Mouse (Mus musculus) embryonic fibroblast, embryonic 13.5 days (primary cell): ENCODE measurements around the gene Klhdc4. TPM values are rescaled to one million over a fixed set of nuclear protein-coding genes. Genes with fewer than 3 reads are reported as not detected.
A peak's percentile ranks its signal among the peaks of the same experiment; 100 is the strongest.

Experiments used
- H3K27ac ChIP-seq: 2 replicates; pipeline ENCODE4 v1.5.1; 2012; ENCODE audit warnings: low read length, control low read depth, inconsistent platforms; ENCODE audit not compliant: insufficient read depth
- H3K4me1 ChIP-seq: 2 replicates; pipeline ENCODE4 v1.6.1; 2011; ENCODE audit warnings: low read length; ENCODE audit not compliant: control insufficient read depth, insufficient read depth
- H3K4me3 ChIP-seq: 2 replicates; pipeline ENCODE4 v1.5.1; 2011; ENCODE audit warnings: mild to moderate bottlenecking, control low read depth, low read length; ENCODE audit not compliant: insufficient read depth
- CTCF ChIP-seq: IDR thresholded peaks from 2 replicates; pipeline ENCODE4 v1.5.1; 2011; ENCODE audit warnings: mild to moderate bottlenecking, control low read depth, low read length, moderate library complexity, borderline replicate concordance; ENCODE audit not compliant: insufficient read depth
- POLR2A ChIP-seq: IDR thresholded peaks from 2 replicates; pipeline ENCODE4 v1.6.1; 2011; ENCODE audit warnings: low read depth, mild to moderate bottlenecking, control low read depth, low read length, moderate library complexity
- polyA plus RNA-seq: library from polyadenylated mRNA; stranded (reverse); fragments of >200 nt; gene quantifications from 2 replicates; pipeline ENCODE4 v1.2.4, GENCODE M21; 2011; ENCODE audit warnings: low read depth; ENCODE audit not compliant: missing spikeins, insufficient read length

Gene Klhdc4
- polyA plus RNA-seq, 1 experiment, result 26.4 TPM

DNA sequence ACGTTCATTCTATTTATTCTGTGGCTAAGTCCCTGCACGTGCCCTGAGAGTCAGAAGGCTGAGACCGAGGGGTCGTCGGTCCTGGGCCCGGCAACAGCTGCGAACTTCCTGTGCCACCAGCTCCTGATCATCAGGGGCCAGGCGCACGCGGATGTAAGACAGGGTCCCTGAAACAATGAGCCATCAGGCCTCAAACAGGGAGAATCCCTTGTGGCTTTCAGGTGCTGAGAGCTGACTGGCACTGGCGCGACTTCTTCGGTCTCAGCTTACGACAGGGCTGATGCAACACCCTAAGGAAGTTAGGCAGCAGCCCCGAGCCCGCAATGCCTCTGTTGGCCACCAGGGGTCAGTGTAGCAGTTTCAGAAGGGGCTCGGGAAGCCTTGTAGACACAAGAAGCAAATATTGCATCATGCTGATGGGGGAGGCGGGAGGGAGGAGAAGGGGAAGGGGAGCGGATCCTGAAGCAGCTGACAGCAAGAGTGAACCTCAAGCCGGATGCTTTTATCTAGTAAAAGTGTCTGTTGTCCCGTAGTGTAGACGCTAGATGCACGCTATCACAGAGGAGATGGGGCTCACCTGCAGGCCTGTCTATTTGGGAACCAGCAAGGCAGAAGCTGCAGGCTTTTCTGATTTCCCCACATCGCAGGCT is 21.6 kb upstream of the Klhdc4 start:
- peak; percentile 83 for TF ChIP-seq CTCF
- peak; percentile 46 for TF ChIP-seq POLR2A
- Histone ChIP-seq H3K27ac (peak overlapping the region; percentile 85), H3K4me3 (no peak overlapping the region), H3K4me1 (peaks cover 3% of the 10 kb centered on the region; the same call in 1 of the 2 replicates)

DNA sequence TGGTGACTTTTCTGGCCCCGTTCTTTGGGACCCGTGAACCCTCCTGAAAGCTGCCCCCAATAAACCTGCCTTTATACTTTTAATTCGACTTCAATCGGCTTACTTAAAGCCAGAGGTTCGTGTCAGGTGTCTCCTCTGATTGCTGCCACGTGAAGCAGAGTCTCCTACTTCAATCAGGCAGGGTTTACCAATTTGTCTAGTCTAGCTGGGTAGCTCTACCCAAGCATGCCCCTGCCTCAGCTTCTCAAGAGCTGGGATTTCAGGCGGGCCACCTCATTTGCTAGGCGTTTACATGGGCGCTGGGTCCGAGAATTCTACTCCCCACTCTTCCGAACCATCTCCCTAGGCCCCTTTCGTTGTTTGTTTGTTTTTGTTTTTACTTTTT is 21.1 kb upstream of the Klhdc4 start:
- Histone ChIP-seq H3K4me1 (peaks cover 3% of the 10 kb centered on the region; the same call in 1 of the 2 replicates), H3K4me3 (no peak overlapping the region), H3K27ac (peak overlapping the region; percentile 85)
- no peak for TF ChIP-seq POLR2A
- TF ChIP-seq CTCF, result no peak

DNA sequence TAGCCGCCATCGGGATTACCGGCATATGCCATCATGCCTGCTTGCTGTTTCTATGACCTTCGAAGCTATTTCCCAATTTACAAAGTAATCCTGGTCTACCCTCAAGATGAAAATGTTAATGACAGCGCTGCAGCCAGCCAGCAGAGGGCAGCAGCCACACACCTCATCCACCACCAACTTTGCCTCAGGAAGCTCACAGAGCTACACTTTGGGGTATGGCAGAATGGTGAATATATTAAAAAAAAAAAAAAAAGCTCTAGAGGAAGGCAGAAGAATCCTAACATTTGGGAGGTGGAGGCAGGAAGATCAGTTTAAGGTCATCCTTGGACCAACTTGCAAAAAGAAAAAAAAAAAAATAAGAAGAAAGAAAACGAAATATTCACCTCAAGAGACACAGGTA is 20.6 kb upstream of the Klhdc4 start:
- H3K4me1 ChIP-seq, result peaks cover 3% of the 10 kb centered on the region; the same call in 1 of the 2 replicates
- H3K4me3 ChIP-seq, result no peak overlapping the region
- TF ChIP-seq CTCF (peak; percentile 97), POLR2A (no peak)
- H3K27ac ChIP-seq, result peak overlapping the region; percentile 85

DNA sequence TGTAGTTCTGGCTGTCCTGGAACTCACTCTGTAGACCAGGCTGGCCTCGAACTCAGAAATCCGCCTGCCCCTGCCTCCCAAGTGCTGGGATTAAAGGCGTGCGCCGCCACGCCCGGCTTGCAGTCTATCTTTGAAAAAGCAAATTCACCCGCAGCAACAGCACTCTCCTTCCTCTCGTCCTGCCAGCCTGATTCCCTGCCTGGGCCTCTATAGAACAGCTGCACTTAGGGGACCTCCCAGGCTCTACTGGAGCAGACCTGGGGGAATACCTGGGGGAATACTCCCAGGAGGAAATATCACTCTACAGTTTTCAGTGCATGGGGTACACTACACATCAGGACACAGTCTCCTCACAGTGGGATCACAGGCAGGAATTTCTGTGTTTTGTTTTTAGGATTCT is 19.9 kb upstream of the Klhdc4 start:
- peaks cover 3% of the 10 kb centered on the region; the same call in 1 of the 2 replicates for H3K4me1 ChIP-seq
- H3K27ac ChIP-seq, result no peak overlapping the region
- TF ChIP-seq CTCF (no peak), POLR2A (no peak)
- no peak overlapping the region for H3K4me3 ChIP-seq

DNA sequence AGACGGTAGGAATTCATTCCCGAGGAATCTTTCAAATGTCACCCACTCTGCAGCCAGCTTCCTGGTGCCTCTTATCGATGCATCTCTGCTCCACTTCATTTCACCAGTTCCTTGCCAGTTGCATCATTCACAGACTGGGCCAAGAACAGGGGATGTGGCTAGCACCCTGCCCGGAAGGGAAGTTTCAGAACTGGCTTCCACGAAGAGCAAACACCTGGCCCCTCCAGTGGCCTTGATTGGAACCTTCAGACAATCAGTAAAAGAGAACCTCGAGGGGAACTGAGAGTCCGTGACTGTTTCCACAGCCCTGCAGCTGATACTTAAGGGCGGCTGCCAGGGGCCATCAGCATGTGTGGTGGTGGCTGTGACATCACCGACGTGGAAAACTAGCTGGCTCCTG is 19.1 kb upstream of the Klhdc4 start:
- TF ChIP-seq POLR2A (no peak), CTCF (no peak)
- H3K4me1 ChIP-seq, result peaks cover 3% of the 10 kb centered on the region; the same call in 1 of the 2 replicates
- H3K27ac ChIP-seq, result peak overlapping the region; percentile 66
- H3K4me3 ChIP-seq, result no peak overlapping the region

DNA sequence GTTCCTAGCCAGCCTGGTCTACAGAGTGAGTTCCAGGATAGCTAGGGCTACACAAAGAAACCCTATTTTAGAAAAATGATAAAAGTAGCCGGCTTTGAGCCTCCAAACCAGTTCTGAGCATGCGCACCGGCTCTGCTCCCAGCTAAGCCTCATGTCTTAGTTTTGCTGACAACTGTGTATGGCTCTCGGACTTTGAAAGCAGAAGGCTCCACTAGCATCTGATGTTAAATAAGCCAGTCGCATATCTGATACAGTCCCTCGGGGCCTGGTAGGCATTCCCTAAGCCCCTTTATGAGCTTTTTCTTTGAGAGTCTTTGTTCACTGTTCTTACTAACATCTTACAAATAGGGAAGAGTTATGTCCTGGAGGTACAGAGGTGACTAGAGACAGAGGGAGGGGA is 18.6 kb upstream of the Klhdc4 start:
- Histone ChIP-seq H3K27ac (peak overlapping the region; percentile 66), H3K4me1 (peaks cover 3% of the 10 kb centered on the region; the same call in 1 of the 2 replicates), H3K4me3 (no peak overlapping the region)
- no peak for TF ChIP-seq CTCF
- TF ChIP-seq POLR2A, result no peak

DNA sequence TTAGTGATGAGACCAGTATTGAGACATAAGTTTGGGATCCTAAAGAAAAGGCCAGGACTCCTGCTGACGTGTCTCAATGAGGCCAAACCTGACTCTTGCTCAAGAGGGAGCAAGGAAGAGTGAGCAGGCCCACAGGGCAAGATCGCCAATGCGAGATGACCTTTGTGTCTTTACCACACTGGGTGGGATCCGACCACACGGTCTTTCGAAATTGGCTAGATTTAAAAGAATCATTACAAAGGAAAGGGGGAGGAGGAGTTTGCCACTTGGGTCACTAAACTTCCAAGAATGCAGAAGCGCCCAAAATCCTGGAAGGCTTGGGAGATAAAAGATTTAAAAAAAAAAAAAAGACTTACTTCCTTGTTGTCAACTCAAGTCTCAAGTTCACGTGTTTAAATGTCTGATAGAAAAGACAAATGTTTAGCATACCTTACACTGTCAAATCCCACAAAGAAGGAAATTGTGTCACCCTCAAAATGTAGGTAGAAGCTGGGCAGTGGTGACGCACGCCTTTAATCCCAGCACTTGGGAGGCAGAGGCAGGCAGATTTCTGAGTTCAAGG is 18.0 kb upstream of the Klhdc4 start:
- no peak overlapping the region for H3K27ac ChIP-seq
- peaks cover 3% of the 10 kb centered on the region; the same call in 1 of the 2 replicates for H3K4me1 ChIP-seq
- H3K4me3 ChIP-seq, result no peak overlapping the region
- TF ChIP-seq CTCF, result no peak
- 0 out of 2 replicates have a peak, but pooled peaks have one; percentile 4 for TF ChIP-seq POLR2A

DNA sequence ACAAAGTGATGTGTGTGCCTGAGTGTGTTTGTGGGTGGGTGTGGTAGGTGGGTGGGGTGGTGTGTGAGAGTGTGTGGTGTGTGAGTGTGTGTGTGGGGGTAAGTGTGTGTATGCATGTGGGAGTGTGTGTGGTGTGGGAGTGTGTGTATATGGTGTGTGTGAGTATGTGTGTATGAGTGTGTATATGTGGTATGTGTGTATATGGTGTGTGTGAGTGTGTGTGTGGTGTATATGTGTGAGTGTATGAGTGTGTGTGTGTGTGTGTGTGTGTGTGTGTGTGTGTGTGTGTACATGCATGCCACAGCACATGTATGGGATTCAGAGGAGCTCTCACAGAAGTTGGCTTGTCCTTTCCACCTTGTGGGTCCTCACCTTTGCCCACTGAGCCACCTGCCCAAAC is 17.4 kb upstream of the Klhdc4 start:
- H3K4me1 ChIP-seq, result peaks cover 3% of the 10 kb centered on the region; the same call in 1 of the 2 replicates
- TF ChIP-seq POLR2A (0 out of 2 replicates have a peak, but pooled peaks have one; percentile 12), CTCF (no peak)
- H3K27ac ChIP-seq, result no peak overlapping the region
- no peak overlapping the region for H3K4me3 ChIP-seq

DNA sequence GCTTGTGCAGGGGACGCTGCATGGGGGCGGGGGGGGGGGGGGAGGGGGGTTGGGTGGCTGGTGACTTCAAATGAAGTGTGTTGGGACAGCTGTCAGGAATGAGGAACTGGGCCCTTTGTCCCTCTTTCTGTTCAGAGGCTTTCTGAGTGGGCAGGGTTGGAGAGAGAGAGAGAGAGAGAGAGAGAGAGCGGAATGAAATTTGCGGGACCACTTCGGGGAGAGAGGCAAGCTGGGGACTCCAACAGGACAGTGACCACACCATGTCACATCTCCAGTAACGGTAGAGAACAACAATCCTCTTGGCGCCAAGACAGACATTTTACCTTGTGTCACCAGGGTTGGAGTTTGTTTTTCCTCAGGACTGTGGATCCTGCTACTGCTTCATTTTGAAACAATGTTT is 15.4 kb upstream of the Klhdc4 start:
- no peak for TF ChIP-seq CTCF
- TF ChIP-seq POLR2A, result no peak
- Histone ChIP-seq H3K27ac (no peak overlapping the region), H3K4me1 (no peaks in the 10 kb centered on the region), H3K4me3 (no peak overlapping the region)

DNA sequence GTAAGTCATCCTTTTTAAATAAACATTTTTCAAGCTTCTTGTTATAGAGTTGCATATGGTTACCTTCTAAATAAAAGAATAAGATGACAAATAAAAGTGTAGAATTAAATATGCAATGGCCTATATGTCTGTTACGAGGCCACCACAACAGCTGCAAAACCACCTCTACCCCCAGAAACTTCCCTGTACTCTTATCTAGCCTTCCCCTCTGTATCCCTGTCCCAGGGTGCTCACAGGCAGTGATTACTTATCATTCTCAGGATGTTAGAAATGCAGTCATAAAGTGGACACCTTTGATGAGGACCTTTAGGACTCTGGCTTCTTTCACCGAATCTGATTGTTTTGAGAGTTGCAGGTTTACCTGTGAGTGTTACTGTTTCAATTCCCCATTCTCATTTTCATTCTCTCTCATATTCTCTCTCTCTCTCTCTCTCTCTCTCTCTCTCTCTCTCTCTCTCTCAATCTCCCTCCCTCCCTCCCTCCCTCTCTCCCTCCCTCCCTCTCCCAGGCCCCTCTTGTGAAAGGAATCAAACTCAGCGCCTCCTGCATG is 13.9 kb upstream of the Klhdc4 start:
- H3K27ac ChIP-seq, result no peak overlapping the region
- TF ChIP-seq POLR2A, result no peak
- TF ChIP-seq CTCF, result no peak
- H3K4me3 ChIP-seq, result no peak overlapping the region
- H3K4me1 ChIP-seq, result no peaks in the 10 kb centered on the region
